Mouse (Mus musculus) liver, postnatal 0 days (tissue): ENCODE data around the gene Slc13a3. TPM values are rescaled to one million over a fixed set of nuclear protein-coding genes. Genes with fewer than 3 reads are reported as not detected.
A peak's percentile ranks its signal among the peaks of the same experiment; 100 is the strongest.

Experiments used
- ATAC-seq: fragments of 200-750 bp; cut with Nextera tagmentation; 2 replicates; pipeline ENCODE4 v1.8.0; 2017; ENCODE audit warnings: mild to moderate bottlenecking, moderate library complexity
- DNase-seq: peaks from one replicate; pipeline ENCODE4 v3.0.0-alpha.2; 2016
- H3K27ac ChIP-seq: fragments of 300-500 bp; sonication (generic); 2 replicates; pipeline ENCODE4 v1.5.1; 2014; ENCODE audit warnings: antibody characterized with exemption, moderate library complexity, mild to moderate bottlenecking, low read depth
- H3K27me3 ChIP-seq: fragments of 300-500 bp; sonication (generic); 2 replicates; pipeline ENCODE4 v1.6.1; 2014; ENCODE audit warnings: low read length, control low read depth, mixed read lengths; ENCODE audit not compliant: insufficient read depth
- H3K36me3 ChIP-seq: fragments of 300-500 bp; sonication (generic); replicated peaks from 2 replicates; pipeline ENCODE4 v1.6.1; 2014; ENCODE audit warnings: mild to moderate bottlenecking, control low read depth, low read length, moderate library complexity, mixed read lengths; ENCODE audit not compliant: insufficient read depth
- H3K4me1 ChIP-seq: fragments of 300-500 bp; sonication (generic); 2 replicates; pipeline ENCODE4 v1.6.1; 2014; ENCODE audit warnings: antibody characterized with exemption, mild to moderate bottlenecking, control low read depth; ENCODE audit not compliant: insufficient read depth
- H3K4me2 ChIP-seq: fragments of 300-500 bp; sonication (generic); 2 replicates; pipeline ENCODE4 v1.6.1; 2014; ENCODE audit warnings: low read depth, mild to moderate bottlenecking, low read length, moderate library complexity, mixed read lengths
- H3K4me3 ChIP-seq: fragments of 300-500 bp; sonication (generic); 2 replicates; pipeline ENCODE4 v1.5.1; 2014; ENCODE audit warnings: low read depth, low read length
- H3K9ac ChIP-seq: fragments of 300-500 bp; sonication (generic); replicated peaks from 2 replicates; pipeline ENCODE4 v1.6.1; 2014; ENCODE audit warnings: mild to moderate bottlenecking, moderate library complexity
- H3K9me3 ChIP-seq: fragments of 300-500 bp; sonication (generic); 2 replicates; pipeline ENCODE4 v1.6.1; 2016; ENCODE audit warnings: mild to moderate bottlenecking, control low read depth, low read length, mixed read lengths
- CTCF ChIP-seq: sonication (generic); IDR thresholded peaks from 2 replicates; pipeline ENCODE4 v1.5.1; 2016; ENCODE audit warnings: antibody characterized with exemption, low read depth
- EP300 ChIP-seq: IDR thresholded peaks from 2 replicates; pipeline ENCODE4 v1.6.1; 2016; ENCODE audit warnings: antibody characterized with exemption, low read depth, mild to moderate bottlenecking
- WGBS: fragments of 180-500 bp; shearing (Covaris S2); extraction: QIAGEN DNeasy Blood & Tissue Kit; methylation state at CpG from one replicate; pipeline ENCODE4 v1.1.7; 2014; ENCODE audit not compliant: insufficient replicate concordance; 5-methylcytosine and 5-hydroxymethylcytosine counted together
- polyA plus RNA-seq: library from polyadenylated mRNA; unstranded; fragments of >200 nt; fragmentation: Nextera tagmentation; extraction: Ambion mirVana; gene quantifications from 2 replicates; pipeline ENCODE4 v1.2.1, GENCODE M21; 2015

Slc13a3 gene
- polyA plus RNA-seq, 1 experiment from 2014 or later: 49.5 TPM

DNA sequence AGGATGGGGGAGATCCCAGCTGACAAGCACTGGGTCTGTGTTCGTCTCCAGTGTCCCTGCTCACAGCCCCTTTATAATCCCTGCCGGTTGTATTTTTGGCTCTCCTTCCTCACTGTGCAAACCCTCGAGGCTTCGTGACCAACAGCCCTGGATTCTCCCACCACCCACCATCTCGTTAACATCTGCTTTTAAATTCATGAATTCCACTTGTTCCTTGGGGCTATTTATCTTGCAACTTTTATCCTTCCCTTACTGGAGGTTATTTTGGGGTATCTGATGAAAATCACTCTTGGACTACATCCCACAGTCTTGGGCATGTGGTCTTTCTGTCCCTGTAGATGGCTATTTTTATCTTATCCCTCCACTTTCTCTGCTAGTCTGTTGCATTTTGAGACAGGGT lies 37.4 kb upstream of the Slc13a3 start:
- no peaks in the 10 kb centered on the region for H3K9me3 ChIP-seq
- H3K27ac ChIP-seq: no peak overlapping the region
- H3K4me1 ChIP-seq: no peaks in the 10 kb centered on the region
- no peak for TF ChIP-seq EP300
- TF ChIP-seq CTCF: no peak
- 65% methylated on average over 5 of the region's 5 CpGs for WGBS
- no peaks in the 10 kb centered on the region for H3K36me3 ChIP-seq
- ATAC-seq (no peak), DNase-seq (no peak)
- H3K4me2 ChIP-seq: no peak overlapping the region
- H3K27me3 ChIP-seq: no peaks in the 10 kb centered on the region
- H3K4me3 ChIP-seq: no peak overlapping the region
- no peak overlapping the region for H3K9ac ChIP-seq

- H3K36me3 ChIP-seq: no peaks in the 10 kb centered on the region
- no peaks in the 10 kb centered on the region for H3K27me3 ChIP-seq
- H3K4me3 ChIP-seq: no peak overlapping the region
- ATAC-seq (no peak), DNase-seq (no peak)
- WGBS: 61% methylated on average over 9 of the region's 9 CpGs
- no peak overlapping the region for H3K4me2 ChIP-seq
- TF ChIP-seq EP300: no peak
- TF ChIP-seq CTCF: no peak
- H3K9ac ChIP-seq: no peak overlapping the region
- H3K9me3 ChIP-seq: no peaks in the 10 kb centered on the region
- H3K27ac ChIP-seq: no peak overlapping the region
- no peaks in the 10 kb centered on the region for H3K4me1 ChIP-seq
These were observed 36.7 kb upstream of the Slc13a3 start for GRCm38 (mm10) chr2:165509686-165510085.

DNA sequence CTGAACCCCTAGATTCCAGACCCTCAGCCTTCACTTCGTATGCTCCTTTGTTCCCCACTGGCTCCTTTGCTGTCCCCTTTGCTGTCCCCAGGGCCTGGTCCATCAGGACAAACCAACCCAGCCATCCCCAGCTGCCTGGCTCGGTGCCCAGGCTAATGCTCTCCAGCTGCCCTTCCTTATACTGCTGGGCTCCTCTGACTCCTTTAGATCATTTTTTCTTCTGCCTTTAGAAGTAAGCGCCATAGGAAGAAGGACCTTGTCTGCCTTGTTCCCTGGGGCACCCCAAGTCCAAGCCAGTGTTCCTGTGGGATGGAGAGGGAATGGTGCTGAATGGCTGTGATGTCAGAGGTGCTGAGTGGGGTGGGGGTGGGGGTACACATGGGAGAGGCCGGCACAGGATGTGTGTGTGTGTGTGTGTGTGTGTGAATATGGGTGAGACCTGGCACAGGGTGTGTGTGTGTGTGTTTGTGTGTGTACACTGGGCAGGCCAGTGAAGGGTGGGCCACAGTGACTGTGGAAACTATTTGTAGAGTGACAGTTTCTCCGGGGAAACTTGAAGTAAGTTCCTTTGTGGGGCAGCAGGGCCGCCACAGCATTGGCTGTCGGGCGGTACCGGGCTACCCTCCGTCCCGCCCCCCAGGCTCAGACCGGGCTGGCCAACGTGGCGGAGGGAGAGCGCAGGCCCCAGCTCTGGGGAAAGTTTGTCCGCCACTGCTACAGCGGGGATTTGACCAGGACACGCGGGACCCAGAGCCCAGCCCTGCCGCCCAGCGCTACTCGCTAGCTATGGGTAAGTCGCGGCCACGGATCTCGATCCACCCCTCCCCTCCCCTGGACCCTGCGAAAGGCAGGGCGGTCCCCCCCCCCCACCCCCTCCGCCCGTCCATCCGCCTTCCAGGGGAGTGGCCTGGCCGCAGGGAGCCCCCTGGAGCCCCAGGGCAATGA lies 30.5 kb upstream of the Slc13a3 start, which contains the start of gene Slc2a10:
TSS of gene Slc2a10 (plus strand) at position 529 of the 945 bp plus-strand sequence.
- DNase-seq: peak; percentile 27
- Histone ChIP-seq H3K4me2 (peak within 1 kb of the TSS; percentile 66), H3K36me3 (no peaks in the 10 kb centered on the region), H3K27me3 (no peaks in the 10 kb centered on the region), H3K9ac (no peak within 1 kb of the TSS), H3K27ac (no peak within 1 kb of the TSS), H3K4me3 (peak within 1 kb of the TSS; percentile 32), H3K4me1 (no peaks in the 10 kb centered on the region), H3K9me3 (no peaks in the 10 kb centered on the region)
- peak; percentile 23; the same call in 1 of the 2 replicates for ATAC-seq
- TF ChIP-seq EP300 (no peak), CTCF (no peak)
- WGBS: 8% methylated on average over 27 of the region's 32 CpGs

DNA sequence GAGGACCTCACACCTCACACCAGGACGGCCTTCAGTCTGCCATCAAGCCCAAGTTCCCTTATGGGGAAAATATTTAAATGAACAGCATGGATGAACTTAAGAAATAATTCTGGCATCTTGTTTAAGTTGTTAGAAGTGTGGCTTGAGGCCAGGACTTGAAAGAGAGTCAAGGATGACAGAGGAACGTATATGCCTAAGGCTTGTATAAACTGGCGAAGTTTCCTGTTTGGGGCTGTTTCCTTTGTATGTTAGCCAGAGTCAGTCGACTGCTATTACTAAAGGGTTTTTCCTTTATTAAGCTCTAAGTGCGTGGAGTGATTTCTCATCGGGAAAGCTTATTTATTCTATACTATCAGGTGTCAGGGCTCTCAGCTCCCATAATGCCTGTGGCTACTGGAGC lies 25.8 kb upstream of the Slc13a3 start:
- 64% methylated on average over 6 of the region's 6 CpGs for WGBS
- H3K4me2 ChIP-seq: no peak overlapping the region

GRCm38 (mm10) chr2:165497706-165498275 lies 24.8 kb upstream of the Slc13a3 start:
- no peak overlapping the region for H3K4me3 ChIP-seq
- H3K27ac ChIP-seq: no peak overlapping the region
- no peaks in the 10 kb centered on the region for H3K9me3 ChIP-seq
- no peak for ATAC-seq
- H3K36me3 ChIP-seq: no peaks in the 10 kb centered on the region
- TF ChIP-seq CTCF: no peak
- TF ChIP-seq EP300: no peak
- no peak for DNase-seq
- H3K4me1 ChIP-seq: peaks cover 4% of the 10 kb centered on the region
- no peak overlapping the region for H3K9ac ChIP-seq
- H3K27me3 ChIP-seq: no peaks in the 10 kb centered on the region
- no peak overlapping the region for H3K4me2 ChIP-seq
- WGBS: 61% methylated on average over 2 of the region's 2 CpGs

More for the DNA sequence above, 25.8 kb upstream of the Slc13a3 start:
- Histone ChIP-seq H3K27ac (no peak overlapping the region), H3K4me3 (no peak overlapping the region), H3K4me1 (no peaks in the 10 kb centered on the region; the same call in 1 of the 2 replicates), H3K36me3 (no peaks in the 10 kb centered on the region), H3K27me3 (no peaks in the 10 kb centered on the region), H3K9me3 (no peaks in the 10 kb centered on the region), H3K9ac (no peak overlapping the region)
- TF ChIP-seq CTCF (no peak), EP300 (no peak)
- ATAC-seq: no peak
- no peak for DNase-seq

GRCm38 (mm10) chr2:165496251-165496650 lies 23.2 kb upstream of the Slc13a3 start:
- H3K9me3 ChIP-seq: no peaks in the 10 kb centered on the region
- no peak overlapping the region for H3K4me3 ChIP-seq
- ATAC-seq (no peak), DNase-seq (peak; percentile 49)
- H3K27me3 ChIP-seq: no peaks in the 10 kb centered on the region
- peaks cover 7% of the 10 kb centered on the region for H3K4me1 ChIP-seq
- H3K4me2 ChIP-seq: no peak overlapping the region
- no peak overlapping the region for H3K9ac ChIP-seq
- TF ChIP-seq EP300 (no peak), CTCF (peak; percentile 58)
- H3K27ac ChIP-seq: no peak overlapping the region
- H3K36me3 ChIP-seq: no peaks in the 10 kb centered on the region
